Mouse (Mus musculus) CH12.LX (cell line): ENCODE measurements around the gene Mtm1. TPM values are rescaled to one million over a fixed set of nuclear protein-coding genes. Genes with fewer than 3 reads are reported as not detected.

ENCODE experiments used
- DNase-seq: peaks from one replicate; pipeline ENCODE4 v3.0.0-alpha.2; 2013; ENCODE audit errors: extremely low read depth
- H3K27ac ChIP-seq: 2 replicates; pipeline ENCODE4 v1.5.1; 2012; ENCODE audit warnings: low read depth, mild to moderate bottlenecking, control low read depth, moderate library complexity; ENCODE audit not compliant: insufficient read depth
- H3K27me3 ChIP-seq: replicated peaks from 2 replicates; pipeline ENCODE3; 2012; ENCODE audit warnings: inconsistent platforms
- H3K36me3 ChIP-seq, 2 experiments: replicated peaks in 1 of 2; 2 replicates each; pipeline versions ENCODE3 to v1.6.1; 2012; ENCODE audit warnings: inconsistent platforms in 1 of 2, low read length in 1 of 2, mild to moderate bottlenecking in 1 of 2, mixed read lengths in 1 of 2, moderate library complexity in 1 of 2; ENCODE audit not compliant: control insufficient read depth in 1 of 2, insufficient read depth in 1 of 2
- H3K4me1 ChIP-seq, 2 experiments: 2 replicates each; pipeline ENCODE4 v1.6.1; 2012; ENCODE audit warnings: inconsistent platforms in 1 of 2, moderate library complexity in 1 of 2; ENCODE audit not compliant: insufficient read depth in 2 of 2, control insufficient read depth in 1 of 2
- H3K4me2 ChIP-seq: 2 replicates; pipeline ENCODE4 v1.6.1; 2012; ENCODE audit warnings: low read depth, mild to moderate bottlenecking, control low read depth; ENCODE audit not compliant: poor library complexity, insufficient read depth, severe bottlenecking
- H3K4me3 ChIP-seq, 3 experiments: fragments of 150-350 bp in 1 of 3; sonication (generic) in 1 of 3; replicated peaks in 1 of 3; 2 replicates each; pipeline versions ENCODE3 to v1.5.1; 2011 to 2012; ENCODE audit warnings: low read depth in 2 of 3, low read length in 2 of 3, mild to moderate bottlenecking in 2 of 3, moderate library complexity in 2 of 3, control low read depth in 1 of 3, improper control_type of control experiment in 1 of 3, inconsistent platforms in 1 of 3, mixed read lengths in 1 of 3; ENCODE audit not compliant: poor library complexity in 1 of 3
- H3K79me2 ChIP-seq: replicated peaks from 2 replicates; pipeline ENCODE4 v1.6.1; 2012; ENCODE audit warnings: mild to moderate bottlenecking, moderate library complexity; ENCODE audit not compliant: control insufficient read depth, poor library complexity, insufficient read depth, severe bottlenecking; ENCODE audit errors: extremely low read depth
- H3K9ac ChIP-seq: 2 replicates; pipeline ENCODE4 v1.6.1; 2012; ENCODE audit warnings: low read depth, mild to moderate bottlenecking, control low read depth, moderate library complexity; ENCODE audit not compliant: insufficient read depth
- H3K9me3 ChIP-seq: replicated peaks from 2 replicates; pipeline ENCODE3; 2012; ENCODE audit warnings: low read length, inconsistent platforms, mixed read lengths
- BHLHE40 ChIP-seq: IDR thresholded peaks from 2 replicates; pipeline ENCODE4 v1.6.1; 2011; ENCODE audit warnings: mild to moderate bottlenecking, low read depth, low read length, improper control_type of control experiment
- CHD1 ChIP-seq: IDR thresholded peaks from 2 replicates; pipeline ENCODE4 v1.6.1; 2012; ENCODE audit warnings: low read depth, low read length, improper control_type of control experiment, inconsistent platforms
- CHD2 ChIP-seq: IDR thresholded peaks from 2 replicates; pipeline ENCODE4 v1.6.1; 2011; ENCODE audit warnings: low read length, improper control_type of control experiment
- E2F4 ChIP-seq: IDR thresholded peaks from 2 replicates; pipeline ENCODE4 v1.6.1; 2011; ENCODE audit warnings: low read depth, low read length, improper control_type of control experiment; ENCODE audit not compliant: insufficient replicate concordance
- ETS1 ChIP-seq: conservative IDR thresholded peaks from 2 replicates; pipeline ENCODE4 v1.6.1; 2012; ENCODE audit warnings: low read depth, mild to moderate bottlenecking, inconsistent platforms, low read length, improper control_type of control experiment, moderate library complexity
- GABPA ChIP-seq: IDR thresholded peaks from 2 replicates; pipeline ENCODE4 v1.6.1; 2012; ENCODE audit warnings: low read depth, low read length, improper control_type of control experiment, inconsistent platforms; ENCODE audit not compliant: insufficient replicate concordance
- IRF4 ChIP-seq: IDR thresholded peaks from 2 replicates; pipeline ENCODE4 v1.6.1; 2014; ENCODE audit warnings: low read depth, mild to moderate bottlenecking, inconsistent platforms, low read length, improper control_type of control experiment
- MAFK ChIP-seq: IDR thresholded peaks from 2 replicates; pipeline ENCODE4 v1.6.1; 2011; ENCODE audit warnings: low read length, improper control_type of control experiment; ENCODE audit not compliant: insufficient replicate concordance
- MAX ChIP-seq: IDR thresholded peaks from 2 replicates; pipeline ENCODE4 v1.6.1; 2011; ENCODE audit warnings: low read length, improper control_type of control experiment
- MAZ ChIP-seq: IDR thresholded peaks from 2 replicates; pipeline ENCODE4 v1.6.1; 2012; ENCODE audit warnings: low read depth, mild to moderate bottlenecking, inconsistent platforms, low read length, improper control_type of control experiment, moderate library complexity
- NELFE ChIP-seq: IDR thresholded peaks from 2 replicates; pipeline ENCODE4 v1.6.1; 2011; ENCODE audit warnings: low read depth, low read length, improper control_type of control experiment
- POLR2A ChIP-seq: IDR thresholded peaks from 2 replicates; pipeline ENCODE4 v1.6.1; 2011; ENCODE audit warnings: low read depth, mild to moderate bottlenecking, improper control_type of control experiment, low read length
- POLR2AphosphoS2 ChIP-seq: IDR thresholded peaks from 2 replicates; pipeline ENCODE4 v1.6.1; 2011; ENCODE audit warnings: low read depth, low read length, improper control_type of control experiment
- RAD21 ChIP-seq: IDR thresholded peaks from 2 replicates; pipeline ENCODE4 v1.6.1; 2011; ENCODE audit warnings: low read depth, mild to moderate bottlenecking, low read length, improper control_type of control experiment, moderate library complexity
- SIN3A ChIP-seq: IDR thresholded peaks from 2 replicates; pipeline ENCODE4 v1.6.1; 2012; ENCODE audit warnings: low read length, improper control_type of control experiment, inconsistent platforms
- UBTF ChIP-seq: IDR thresholded peaks from 2 replicates; pipeline ENCODE4 v1.6.1; 2012; ENCODE audit warnings: low read depth, mild to moderate bottlenecking, inconsistent platforms, low read length, improper control_type of control experiment, moderate library complexity
- USF1 ChIP-seq: IDR thresholded peaks from 2 replicates; pipeline ENCODE4 v1.6.1; 2014; ENCODE audit warnings: low read depth, mild to moderate bottlenecking, inconsistent platforms, low read length, improper control_type of control experiment
- ZC3H11A ChIP-seq: IDR thresholded peaks from 2 replicates; pipeline ENCODE4 v1.6.1; 2012; ENCODE audit warnings: low read depth, mild to moderate bottlenecking, inconsistent platforms, low read length, improper control_type of control experiment
- ZMIZ1 ChIP-seq: IDR thresholded peaks from 2 replicates; pipeline ENCODE4 v1.6.1; 2012; ENCODE audit warnings: low read depth, mild to moderate bottlenecking, inconsistent platforms, low read length, improper control_type of control experiment
- dilution Hi-C: fragments of 300-500 bp; cut with MboI; formaldehyde crosslinking; loops from 2 replicates; pipeline ENCODE4 v1.14.3; 2020; ENCODE audit warnings: low sequenced_read_pairs; ENCODE audit not compliant: extremely low pct_unique_long_range_greater_than_20kb, extremely low pct_ligation_motif_present
- in situ Hi-C: fragments of 300-500 bp; cut with MboI; formaldehyde crosslinking; loops from 3 replicates; pipeline ENCODE4 v1.14.3; 2019; ENCODE audit warnings: low sequenced_read_pairs, low pct_ligation_motif_present, low pct_unique_long_range_greater_than_20kb, mixed read lengths
- polyA plus RNA-seq: library from polyadenylated mRNA; unstranded; fragments of >175 nt; gene quantifications from 2 replicates; pipeline ENCODE4 v1.2.1, GENCODE M21; 2012; ENCODE audit warnings: low read depth; ENCODE audit not compliant: insufficient read length
- total RNA-seq, 2 experiments: library from RNA; depleted of rRNA; stranded (reverse); fragments of 300-350 nt in 1 of 2; fragments of >200 nt in 1 of 2; gene quantifications; 2 replicates each; pipeline ENCODE4 v1.2.3; 2012 to 2014

The Mtm1 gene
- total RNA-seq (2012; rRNA removed) (2.0 and 2.2 TPM in 2 replicates), total RNA-seq (2014; rRNA removed) (4.7 and 5.7 TPM in 2 replicates), polyA plus RNA-seq (3.5 TPM in 2 replicates)

- Histone ChIP-seq H3K27me3 (no peaks in the 10 kb centered on the region), H3K36me3 (no peaks in the 10 kb centered on the region), H3K79me2 (no peaks in the 10 kb centered on the region), H3K4me3 (no peak within 1 kb of the TSS), H3K4me2 (no peak within 1 kb of the TSS), H3K9ac (no peak within 1 kb of the TSS), H3K4me1 (peaks cover 0 to 8% of the 10 kb centered on the region in 2 experiments; a peak in 2 of 4 replicates), H3K9me3 (no peaks in the 10 kb centered on the region), H3K27ac (no peak within 1 kb of the TSS)
- no peak for DNase-seq
- dilution Hi-C loops: no loop called here
- TF ChIP-seq MAX (no peak), ZMIZ1 (no peak), MAZ (no peak), SIN3A (no peak), NELFE (no peak), ETS1 (no peak)
- in situ Hi-C loops: no loop called here
Observed at GRCm38 (mm10) chrX:71210467-71210866, at the start of gene Mtm1. TSS of gene Mtm1 (plus strand) at chrX:71210767.

DNA sequence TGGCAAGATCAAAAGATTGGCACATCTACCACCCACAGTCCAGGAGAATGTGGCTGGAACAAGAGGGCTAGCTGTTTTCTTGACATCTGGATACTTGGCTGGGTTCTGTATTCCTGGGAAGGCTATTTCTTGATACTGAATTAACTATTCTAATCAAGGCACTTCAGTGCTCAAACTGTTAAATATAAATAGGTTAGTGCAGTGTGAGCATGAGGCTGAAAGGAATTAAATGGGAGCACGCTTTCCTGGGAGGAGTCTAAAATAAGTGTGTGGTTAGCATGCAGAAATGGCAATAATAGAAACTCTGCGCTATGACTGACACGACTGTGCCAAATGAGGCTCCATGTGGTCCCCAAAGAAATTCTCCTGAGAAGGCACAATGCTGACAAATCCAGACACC is 29.0 kb upstream of the Mtm1 start:
- dilution Hi-C loops: no loop called here

DNA sequence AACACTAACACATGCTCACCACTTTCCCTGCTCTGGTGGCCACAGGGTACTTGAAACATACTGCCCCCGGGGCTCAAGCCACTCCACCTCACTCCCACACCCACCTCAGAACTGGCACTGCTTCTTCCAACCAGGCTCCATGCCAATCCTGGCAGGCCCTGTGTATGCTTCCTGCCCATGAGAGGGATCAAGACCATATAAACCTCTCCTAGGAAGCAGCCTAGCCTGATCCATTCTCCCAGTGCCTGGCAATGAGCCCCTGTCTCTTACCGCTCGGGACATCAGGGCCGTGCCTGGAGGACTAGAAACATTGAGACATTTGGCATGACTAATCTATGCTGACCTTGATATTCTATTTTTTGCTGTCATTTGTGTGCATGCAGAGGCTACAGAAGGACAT is 26.9 kb upstream of the Mtm1 start:
- DNase-seq: no peak
- in situ Hi-C loops: no loop called here
- H3K79me2 ChIP-seq: no peaks in the 10 kb centered on the region
- H3K9me3 ChIP-seq: no peaks in the 10 kb centered on the region
- H3K4me2 ChIP-seq: no peak overlapping the region
- H3K27me3 ChIP-seq: no peaks in the 10 kb centered on the region
- H3K27ac ChIP-seq: no peak overlapping the region
- dilution Hi-C loops: no loop called here
- no peaks in the 10 kb centered on the region for H3K36me3 ChIP-seq
- no peak for TF ChIP-seq RAD21
- no peak for TF ChIP-seq GABPA
- no peak for TF ChIP-seq IRF4
- no peak for TF ChIP-seq E2F4
- TF ChIP-seq ZC3H11A: no peak
- no peak for TF ChIP-seq MAFK
- no peak for TF ChIP-seq USF1
- no peak for TF ChIP-seq CHD1
- TF ChIP-seq CHD2: no peak
- no peak for TF ChIP-seq BHLHE40
- TF ChIP-seq ETS1: no peak
- no peak overlapping the region for H3K9ac ChIP-seq
- H3K4me3 ChIP-seq: no peak overlapping the region
- no peaks in the 10 kb centered on the region for H3K4me1 ChIP-seq

More for the DNA sequence above, 29.0 kb upstream of the Mtm1 start:
- Histone ChIP-seq H3K9me3 (no peaks in the 10 kb centered on the region), H3K36me3 (no peaks in the 10 kb centered on the region), H3K9ac (no peak overlapping the region), H3K4me3 (no peak overlapping the region), H3K27me3 (no peaks in the 10 kb centered on the region), H3K79me2 (no peaks in the 10 kb centered on the region), H3K4me1 (no peaks in the 10 kb centered on the region), H3K27ac (no peak overlapping the region), H3K4me2 (no peak overlapping the region)
- in situ Hi-C loops: no loop called here
- TF ChIP-seq POLR2AphosphoS2: no peak
- TF ChIP-seq MAFK: no peak
- no peak for TF ChIP-seq ZMIZ1
- no peak for TF ChIP-seq POLR2A
- no peak for TF ChIP-seq UBTF
- DNase-seq: no peak
